Mouse (Mus musculus): ENCODE results near the gene Ppm1j.
A peak's percentile ranks its signal among the peaks of the same experiment; 100 is the strongest.

Gene Ppm1j

DNA sequence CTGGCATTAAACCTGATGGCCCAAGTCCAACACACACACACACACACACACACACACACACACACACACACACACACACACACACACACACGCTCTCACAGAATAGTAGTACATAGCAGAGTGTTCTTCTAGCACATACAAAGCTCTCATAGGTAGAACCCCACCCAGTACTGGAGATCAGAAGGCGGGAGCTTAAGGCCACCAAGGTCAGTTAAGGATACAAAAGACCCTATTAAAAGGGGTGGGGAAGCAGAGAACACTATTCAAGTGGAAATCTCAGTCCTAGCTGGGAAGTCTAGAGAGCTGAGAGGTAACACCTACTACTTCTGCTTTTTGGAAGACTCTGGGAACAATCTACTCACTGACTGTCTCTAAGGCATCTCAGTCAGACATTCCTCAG, 34.5 kb downstream of the Ppm1j start:
- DNase-seq, result no peak

DNA sequence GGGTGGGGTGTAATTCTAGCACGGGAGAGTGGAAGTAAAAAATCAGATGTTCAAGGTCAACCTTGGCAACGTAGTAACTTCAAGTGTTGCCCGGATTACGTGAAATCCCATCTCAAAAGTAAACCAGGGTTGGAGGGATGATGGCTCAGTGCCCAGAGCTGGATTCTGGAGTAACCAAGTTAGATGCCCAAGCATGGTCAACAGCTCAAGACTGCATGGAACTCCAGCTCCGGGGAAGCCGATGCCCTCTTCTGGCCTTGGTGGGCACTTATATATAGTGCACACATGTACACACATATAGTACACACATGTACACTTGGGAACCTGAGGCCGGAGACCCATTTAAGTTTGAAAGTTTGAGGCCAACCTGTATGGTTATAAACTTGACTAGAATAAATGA, 35.3 kb downstream of the Ppm1j start:
- DNase-seq, result no peak

DNA sequence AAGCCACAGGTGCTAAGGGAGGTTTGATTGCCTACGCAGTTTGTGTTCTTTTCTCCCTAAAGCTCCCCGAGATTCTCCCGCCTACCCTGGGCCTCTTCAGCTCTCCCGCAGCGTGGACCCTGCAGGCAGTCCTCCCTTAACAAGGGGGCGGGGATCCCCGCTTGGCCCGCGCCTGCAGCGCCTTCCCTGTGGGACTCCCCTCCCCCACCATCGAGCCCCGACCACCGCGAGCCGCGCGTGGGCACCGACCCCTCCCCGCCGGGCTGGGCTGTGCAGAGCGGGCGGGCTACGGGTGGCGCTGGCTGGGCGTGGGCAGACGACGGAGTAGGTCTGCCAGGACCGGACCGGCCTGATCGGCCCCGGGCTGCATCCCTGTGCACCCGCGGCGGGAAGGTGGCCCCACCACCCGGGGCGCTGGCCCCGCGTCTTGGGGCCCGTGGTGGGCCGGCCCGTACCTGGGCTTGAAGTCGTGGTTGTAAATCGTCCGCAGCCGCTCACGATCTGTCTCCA, 36.7 kb downstream of the Ppm1j start:
- peak; percentile 46 to 55 for DNase-seq

DNA sequence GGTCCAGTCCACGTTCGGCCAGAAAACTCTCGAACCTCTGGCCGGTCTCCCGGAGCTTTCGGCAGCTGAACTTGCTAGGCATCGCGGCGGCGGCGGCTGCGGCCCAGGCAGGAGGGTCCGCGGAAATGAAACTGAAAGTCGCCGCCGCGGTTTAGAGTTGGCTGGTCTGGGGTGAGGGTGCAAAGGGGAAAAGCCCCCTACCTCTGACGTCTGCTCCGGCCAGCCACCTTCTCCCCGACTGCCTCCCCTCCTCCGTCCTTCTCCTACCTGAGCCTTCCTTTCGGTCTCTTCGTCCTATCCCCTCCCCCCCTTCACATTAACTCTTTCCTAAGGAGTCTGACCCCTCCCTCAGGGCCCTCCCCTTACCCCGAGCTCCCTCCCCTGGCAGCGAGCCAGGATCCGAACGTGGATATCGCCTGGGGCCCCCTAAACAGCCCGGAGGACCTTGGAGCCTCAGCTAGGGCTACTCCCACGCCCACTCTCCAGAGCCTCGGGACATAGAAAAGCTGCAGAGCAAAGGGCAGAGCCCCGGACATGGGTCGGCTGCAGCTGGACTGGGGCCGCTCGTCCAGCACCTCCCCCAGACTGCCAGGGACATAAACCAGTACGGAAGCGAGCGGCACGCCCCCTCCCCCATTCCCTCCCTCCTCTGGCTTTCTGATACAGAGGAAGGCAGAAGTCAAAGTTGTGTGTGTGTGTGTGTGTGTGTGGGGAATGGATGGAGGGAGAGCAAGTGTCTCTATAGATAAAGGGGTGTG, 37.3 kb downstream of the Ppm1j start, which contains the start of gene Mov10:
Gene Mov10 (minus strand): TSS at position 573 of the 758 bp plus-strand sequence.
- DNase-seq, result peak; percentile 62 to 64

DNA sequence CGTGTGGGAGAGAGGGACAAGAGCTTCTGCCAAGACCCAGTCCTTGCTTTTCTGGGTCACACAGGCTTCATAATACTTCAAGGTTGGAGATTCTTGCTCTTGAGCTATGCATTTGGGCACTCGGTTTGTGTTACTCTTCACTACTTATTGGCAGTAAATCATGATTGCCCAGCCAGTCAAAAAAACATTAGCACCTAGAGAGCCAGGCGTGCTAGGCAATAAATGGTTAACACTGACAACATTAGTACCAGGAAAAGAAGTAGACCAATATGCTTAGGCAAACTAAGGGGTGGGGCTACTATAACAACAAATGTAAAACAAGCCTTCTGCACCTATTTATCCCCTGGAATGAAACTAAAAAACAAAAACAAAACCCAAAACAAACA, 37.9 kb downstream of the Ppm1j start:
- peak in 1 of 2 experiments; percentile 11 for DNase-seq

DNA sequence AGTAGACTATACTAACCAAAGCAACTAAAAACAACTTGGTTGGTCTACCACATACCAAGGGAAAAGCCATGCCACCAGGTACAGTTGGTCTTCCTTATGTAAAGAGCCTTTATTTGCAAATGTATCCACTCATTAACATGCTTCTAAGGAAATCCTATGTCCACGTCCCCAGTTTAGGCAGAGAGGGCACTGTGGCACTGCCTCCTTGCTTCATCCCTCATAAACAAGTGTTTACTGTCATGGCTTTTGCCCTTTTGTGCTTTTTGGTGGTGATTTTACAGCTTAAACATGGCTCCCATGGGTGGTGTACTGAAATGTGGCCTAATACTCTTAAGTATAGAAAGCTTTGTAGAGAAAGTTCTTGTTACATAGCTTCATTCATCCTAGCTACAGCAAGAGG, 39.6 kb downstream of the Ppm1j start:
- DNase-seq, result no peak

DNA sequence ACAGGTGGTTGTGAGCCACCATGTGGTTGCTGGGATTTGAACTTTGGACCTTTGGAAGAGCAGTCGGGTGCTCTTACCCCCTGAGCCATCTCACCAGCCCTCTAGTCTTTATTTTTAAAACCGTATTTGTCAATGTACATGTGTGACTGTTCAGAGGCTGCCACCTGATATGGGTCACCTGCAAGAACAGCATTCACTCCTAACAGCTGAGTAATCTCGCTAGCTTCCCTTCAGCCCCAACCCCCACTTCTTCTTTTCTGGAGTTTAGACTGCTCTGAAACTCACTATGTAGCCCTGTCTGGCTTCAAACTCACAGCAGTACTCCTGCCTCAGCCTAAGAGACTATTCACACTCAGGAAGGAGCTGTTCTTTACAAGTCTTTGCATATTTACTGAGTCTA, 41.6 kb downstream of the Ppm1j start:
- DNase-seq, result no peak

Measured in lung, adult 18-20 months (tissue).